Mouse (Mus musculus): ENCODE measurements around the gene Grb7.

The Grb7 gene

DNA sequence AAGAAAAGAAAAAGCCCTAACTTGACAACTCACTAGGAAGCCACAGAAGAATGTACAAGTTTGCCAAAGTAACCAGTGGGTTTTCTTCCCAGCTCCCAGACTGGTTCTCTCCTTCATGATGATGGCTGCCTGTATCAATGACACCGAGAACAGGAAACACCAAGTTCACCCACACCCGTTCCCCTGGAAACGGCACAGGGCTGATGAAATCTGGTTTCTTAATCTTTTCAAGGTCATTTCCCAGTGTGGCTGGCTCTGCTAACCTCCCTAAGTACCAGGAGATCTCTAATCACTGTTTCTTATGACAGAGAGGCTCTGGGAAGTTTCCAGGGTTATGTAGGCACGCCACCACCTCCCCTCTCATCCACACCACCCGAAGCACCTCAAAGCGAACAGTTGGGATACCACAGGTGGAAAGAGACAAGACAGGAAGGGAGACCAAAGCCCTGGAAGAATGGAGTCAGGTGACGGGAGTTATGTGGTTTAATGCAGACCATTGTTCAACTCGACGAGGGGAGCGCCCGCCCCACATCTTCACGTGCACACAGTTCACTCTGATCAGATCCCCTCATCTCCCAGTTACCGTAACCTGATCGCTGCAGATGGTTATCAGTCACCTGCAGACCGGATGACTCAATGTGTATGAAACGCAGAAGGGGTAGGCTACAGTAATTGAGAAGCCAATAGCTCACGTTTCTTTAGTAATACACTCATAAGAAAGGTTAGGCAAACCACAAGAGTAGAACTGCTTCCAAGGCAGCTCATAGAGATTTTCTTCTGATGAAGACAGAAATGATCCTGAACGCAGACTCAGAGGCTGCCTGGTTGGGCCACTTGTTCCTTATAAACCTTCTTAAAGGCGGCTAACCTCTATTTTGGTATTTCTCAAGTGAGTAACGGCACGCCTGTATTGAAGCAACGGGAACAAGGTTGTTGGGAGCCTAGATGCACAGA is 23.8 kb downstream of the Grb7 start:
- intact Hi-C loops (cut with DNase I), result no loop called here

DNA sequence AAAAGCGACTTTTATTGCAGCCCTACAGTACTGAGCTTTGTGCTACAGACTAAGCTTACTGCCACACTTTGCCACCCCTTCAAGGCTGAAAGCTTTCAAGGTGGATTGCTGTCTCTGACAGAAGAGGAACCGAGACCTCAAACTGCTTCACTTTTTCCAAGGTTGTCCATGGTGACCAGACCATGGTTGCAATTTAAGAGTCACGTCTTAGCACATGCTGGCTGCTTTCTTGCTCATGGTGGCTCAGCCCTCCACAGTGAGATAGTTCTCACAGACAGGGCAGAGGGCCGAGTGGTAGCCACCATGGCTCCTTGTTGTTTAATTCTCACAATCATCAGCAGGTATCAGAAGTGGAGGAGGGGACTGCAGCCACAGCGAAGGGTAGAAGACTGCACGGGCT is 24.6 kb downstream of the Grb7 start:
- intact Hi-C loops (cut with DNase I), result no loop called here

DNA sequence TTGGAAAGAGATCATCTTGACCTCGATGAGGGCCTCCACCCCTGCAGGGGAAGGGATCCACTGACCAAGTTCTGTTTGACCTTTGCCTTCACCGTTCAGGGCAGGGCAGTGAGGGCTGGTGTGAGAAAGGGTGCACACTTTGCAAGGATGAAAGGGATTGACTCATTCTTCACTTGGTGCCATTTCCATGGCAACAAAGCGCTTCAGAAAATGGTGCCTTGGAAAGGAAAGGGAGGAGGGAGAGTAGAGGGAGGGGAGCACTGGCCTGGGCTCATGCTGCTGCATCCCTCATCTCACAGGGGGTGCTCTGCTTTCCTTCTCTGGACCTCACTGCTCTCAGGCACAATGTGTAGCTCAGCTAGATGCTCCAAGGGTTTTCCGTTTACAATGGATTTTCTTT is 26.5 kb downstream of the Grb7 start:
- intact Hi-C loops (cut with DNase I), result no loop called here

DNA sequence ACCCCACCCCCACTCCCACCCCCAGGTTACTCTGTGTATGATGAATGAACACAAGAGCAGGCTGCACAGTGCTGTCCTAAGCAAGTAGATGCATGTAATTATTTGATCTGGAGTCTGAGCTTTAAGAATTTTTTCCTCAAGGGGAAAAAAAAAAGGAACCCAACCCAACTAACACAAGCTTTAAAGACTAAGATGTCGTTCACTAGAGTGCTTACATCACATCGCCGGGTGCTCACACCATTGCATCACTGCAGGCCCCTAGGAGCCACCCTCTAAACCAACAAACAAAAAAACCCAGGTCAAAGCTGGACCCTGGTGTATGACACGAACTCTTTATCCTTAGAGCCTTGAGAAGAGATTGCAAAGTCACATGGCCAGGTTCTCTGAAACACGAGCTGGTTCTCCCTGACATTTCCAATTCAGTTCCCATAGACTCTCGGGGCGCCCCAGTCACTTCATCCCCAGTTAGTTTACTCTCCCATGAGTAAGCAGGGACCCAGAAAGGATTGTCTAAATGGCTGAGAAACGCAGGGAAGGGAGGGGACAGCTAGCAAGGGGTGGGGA is 27.8 kb downstream of the Grb7 start:
- intact Hi-C loops (cut with DNase I), result no loop called here

DNA sequence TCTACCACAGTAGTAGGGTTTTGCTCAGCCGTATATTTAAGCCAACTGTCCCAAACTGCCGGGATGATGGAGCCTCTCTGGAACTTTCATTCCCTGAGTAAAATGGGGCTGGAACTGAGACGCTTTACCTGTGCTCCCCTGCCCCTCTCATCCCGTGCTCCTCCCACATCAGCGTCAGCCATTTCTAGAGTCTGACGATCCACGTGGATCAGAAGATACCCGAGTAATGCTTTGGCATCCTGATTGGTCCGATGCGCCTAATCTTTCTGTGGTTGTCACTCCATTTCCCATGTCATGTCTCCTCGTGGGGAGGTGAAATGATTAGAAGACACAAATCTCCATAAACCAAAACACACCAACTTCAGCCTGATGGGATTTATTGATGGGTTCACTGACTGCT is 28.8 kb downstream of the Grb7 start:
- intact Hi-C loops (cut with DNase I), result no loop called here

DNA sequence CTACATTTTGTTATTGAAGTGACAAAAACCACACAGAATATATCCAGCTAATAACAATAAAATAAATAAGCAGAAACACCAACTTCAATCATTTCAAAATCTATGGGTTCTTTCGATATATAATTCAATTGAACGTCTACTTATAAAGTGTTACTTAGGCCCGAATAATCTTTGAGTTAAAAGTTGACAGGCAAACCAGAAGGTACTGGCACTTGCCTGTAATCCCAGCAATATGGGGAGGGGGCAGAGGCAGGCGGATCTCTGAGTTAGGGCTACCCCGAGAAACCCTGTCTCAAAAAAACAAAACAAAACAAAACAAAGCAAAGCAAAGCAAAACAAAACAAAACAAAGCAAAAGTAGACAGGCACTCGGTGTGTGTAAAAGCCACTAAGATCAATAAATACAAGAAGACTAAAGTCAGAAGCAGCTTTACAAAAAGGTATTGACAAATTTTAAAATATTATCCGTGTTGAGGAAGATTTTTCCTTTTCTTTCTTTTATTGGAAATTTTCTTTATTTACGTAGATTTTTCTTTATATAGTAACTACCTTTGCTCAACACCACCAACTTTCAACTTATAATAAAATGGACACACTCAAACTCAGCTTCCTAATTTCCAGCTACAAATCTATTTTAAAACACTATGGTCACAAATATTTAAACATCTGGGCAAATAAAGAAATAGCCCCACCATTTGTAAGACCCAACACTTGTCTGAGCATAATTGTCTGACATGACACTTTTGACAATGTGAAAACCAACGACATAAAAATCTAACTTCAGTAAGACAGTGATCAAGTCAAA is 29.6 kb downstream of the Grb7 start:
- intact Hi-C loops (cut with DNase I), result no loop called here

DNA sequence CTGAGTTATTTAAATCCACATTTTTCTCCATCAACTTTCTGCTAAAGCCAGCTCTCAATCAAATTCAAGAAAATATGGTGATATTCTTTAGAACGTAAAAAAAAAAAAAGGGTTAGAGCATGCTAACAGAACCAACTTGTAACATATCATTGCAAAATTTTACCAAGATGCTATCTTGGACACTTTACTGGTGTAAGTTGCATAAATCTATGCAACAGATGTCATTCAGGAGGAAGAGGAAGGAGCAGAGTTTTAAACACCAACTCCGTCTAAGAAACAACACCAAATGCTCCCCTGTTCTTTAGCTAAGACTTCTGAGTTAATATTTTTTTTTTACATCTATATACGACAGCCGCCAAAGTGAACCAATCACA is 30.2 kb downstream of the Grb7 start:
- intact Hi-C loops (cut with DNase I), result no loop called here

DNA sequence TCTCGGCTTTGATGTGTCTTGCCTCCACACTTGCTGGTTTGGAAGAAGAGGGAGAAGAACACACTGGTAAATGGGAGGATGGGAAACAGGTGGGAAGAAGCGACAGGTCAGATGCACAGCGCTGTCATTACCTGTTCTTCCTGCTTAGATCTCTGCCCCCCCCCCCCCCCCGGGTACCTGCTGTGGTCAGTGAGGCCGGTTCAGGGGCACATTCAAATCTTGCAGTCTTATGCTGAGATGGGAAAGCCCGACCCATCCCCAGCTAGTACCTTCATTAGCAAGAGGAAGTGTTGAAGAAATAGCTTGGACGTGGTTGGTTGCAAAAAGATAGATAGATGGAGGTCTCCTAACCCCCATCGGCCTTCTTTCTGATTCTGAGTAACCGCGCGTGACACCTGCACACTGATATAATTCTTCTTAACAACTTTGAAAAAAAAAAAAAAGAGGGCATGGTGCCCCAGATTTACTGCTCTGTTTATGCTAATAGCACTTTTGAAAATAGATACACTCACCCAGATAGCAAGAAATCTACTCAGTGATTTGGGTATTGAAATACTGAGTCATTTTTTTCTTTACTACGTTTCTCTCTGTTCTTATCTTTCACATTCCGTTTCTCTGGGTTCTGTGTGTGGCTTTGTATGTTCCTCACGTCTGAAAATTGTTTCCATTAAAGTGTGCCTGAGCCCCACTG is 31.0 kb downstream of the Grb7 start:
- intact Hi-C loops (cut with DNase I), result no loop called here

DNA sequence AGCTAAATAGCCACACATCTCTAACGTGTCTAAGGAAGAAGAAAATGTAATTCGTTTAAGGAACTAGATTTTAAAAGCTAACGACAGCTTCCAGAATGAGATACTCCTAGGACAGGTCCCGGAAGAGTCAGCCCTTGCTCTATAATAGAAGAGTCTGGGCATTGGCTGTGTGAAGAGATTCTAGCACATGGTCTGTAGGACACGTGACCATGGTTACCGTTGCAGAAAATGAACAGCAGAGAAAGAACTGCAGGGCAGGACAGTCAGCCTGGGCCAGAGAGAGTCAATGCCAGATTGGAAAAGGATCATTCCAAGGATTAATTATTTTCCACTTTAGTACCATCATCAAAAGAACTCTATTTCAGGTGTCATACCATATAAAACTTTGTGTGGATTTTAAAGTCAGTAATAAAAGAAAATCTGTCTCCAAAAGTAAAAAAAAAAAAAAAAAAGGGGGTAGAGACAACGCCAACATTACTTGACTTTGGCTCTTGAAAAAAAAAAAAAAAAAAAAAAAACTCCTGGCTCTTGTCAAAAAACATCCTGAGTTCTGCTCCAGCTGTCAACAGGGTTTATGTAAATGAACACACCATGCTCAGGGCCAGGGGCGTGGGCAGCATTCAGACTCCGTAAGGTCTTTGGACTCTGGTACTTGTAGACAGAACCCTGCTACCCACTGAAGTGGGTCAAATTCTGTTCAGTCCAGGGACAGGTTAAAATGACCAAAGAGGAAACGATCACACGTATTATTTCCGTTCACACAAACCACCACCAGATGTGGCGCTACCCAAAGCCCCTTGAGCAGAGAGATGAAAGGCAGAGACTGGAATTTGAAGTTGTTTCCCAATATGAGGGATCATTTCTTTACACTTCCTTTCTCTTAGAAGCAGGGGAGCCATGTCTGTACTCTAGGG is 33.1 kb downstream of the Grb7 start:
- intact Hi-C loops (cut with DNase I), result no loop called here

DNA sequence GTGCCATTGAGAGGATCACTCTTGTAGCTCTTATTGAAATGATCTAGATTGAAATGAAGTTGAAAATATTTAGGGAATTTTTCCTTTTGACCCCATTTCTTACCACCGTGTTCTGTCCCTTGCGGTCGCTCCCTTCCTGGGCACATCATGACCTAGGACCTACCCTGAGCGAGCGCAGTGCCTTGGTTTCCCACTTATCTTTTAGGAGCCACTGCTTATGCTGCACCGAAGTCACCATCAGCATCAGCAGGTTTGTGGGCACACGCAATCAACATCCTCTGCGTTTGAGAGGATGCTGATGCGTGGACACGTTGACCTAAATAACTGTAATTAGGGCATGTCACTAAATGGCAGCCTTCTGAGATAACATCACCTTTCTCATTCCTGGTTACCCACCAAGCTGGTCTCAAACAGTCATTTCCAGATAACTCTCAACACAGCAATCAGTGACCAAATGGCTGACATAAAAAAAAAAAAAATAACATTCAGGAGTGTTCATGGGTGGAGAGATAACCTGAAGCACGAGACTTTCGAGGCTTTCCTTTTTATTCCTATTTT is 33.8 kb downstream of the Grb7 start:
- intact Hi-C loops (cut with DNase I), result no loop called here

DNA sequence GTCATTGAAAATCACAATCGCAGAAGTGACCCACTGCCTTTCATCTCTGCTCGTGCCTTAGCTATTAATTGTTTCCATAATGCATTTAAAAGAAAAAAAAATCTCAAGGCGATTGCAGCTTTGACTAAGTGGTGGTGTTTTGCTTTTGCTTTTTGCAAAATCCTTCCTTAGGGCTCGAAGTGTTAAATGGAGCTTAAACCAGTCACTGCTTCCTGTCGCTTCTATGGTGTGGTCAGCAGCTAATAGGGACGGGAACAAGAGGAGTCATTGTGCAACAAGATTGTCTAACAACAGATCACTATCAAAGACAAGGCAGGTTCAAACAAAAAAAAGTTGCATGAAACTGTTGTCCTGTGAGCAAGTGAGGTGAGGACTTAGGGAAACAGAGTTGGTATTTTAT is 35.0 kb downstream of the Grb7 start:
- intact Hi-C loops (cut with DNase I), result no loop called here

DNA sequence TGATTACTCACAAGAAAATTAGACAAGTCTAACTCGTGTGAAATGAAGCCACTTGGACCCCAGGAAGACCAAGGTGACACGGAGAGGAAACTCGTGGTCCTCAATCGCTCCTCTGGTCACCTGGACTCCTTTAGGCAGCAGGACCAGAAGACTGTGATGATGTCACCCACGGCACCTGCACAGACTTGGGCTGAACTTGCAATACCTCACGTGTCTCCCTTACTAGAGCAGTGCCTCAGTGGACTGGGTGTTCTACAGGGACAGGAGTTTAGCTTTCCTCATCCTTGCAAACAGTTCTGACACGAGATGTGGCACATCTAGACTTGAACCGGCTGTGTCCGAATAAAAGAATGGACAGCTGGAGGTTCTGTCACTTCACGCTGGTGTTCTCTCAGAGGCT is 35.9 kb downstream of the Grb7 start:
- intact Hi-C loops (cut with DNase I), result no loop called here

DNA sequence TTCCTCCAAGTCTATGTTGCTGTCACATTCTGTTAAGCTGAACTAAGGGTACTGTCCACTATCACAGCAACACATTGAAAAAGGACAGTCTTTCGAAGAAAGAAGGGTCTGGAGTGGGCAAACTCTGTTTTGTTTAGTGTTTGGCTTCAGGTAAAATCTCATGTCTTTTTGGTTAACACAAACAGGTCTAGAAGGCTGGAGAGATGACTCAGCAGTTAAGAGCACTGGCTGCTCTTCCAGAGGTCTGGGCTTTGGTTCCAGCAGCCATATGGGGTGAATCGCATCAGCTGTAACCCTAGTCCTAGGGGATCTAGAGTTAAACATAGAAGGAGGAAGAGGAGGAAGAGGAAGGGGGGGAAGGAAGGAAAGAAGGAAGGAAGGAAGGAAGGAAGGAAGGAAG is 39.6 kb downstream of the Grb7 start:
- intact Hi-C loops (cut with DNase I), result no loop called here

DNA sequence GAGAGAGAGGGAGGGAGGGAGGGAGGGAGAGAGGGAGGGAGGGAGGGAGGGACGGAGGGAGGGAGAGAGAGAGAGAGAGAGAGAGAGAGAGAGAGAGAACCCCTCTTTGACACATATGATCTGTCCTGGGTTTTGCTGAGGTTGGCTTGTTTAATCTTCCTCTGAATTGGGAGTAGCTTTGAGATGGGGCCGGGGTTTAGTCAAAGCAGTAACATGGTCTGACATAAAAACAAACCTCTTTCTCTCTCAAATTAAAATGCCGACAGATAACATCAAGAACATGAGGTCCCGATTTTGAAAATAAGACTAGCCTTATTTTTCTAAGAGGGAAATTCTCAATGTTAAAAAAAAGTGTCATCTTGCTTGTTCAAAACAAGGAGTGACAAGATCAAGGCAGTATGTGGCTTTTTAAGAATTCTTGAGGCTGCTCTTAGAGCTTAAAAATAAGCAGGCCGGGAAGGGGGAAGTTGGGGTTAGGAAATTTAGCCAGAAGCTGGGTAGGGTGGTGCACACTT is 41.4 kb downstream of the Grb7 start:
- intact Hi-C loops (cut with DNase I), result no loop called here

DNA sequence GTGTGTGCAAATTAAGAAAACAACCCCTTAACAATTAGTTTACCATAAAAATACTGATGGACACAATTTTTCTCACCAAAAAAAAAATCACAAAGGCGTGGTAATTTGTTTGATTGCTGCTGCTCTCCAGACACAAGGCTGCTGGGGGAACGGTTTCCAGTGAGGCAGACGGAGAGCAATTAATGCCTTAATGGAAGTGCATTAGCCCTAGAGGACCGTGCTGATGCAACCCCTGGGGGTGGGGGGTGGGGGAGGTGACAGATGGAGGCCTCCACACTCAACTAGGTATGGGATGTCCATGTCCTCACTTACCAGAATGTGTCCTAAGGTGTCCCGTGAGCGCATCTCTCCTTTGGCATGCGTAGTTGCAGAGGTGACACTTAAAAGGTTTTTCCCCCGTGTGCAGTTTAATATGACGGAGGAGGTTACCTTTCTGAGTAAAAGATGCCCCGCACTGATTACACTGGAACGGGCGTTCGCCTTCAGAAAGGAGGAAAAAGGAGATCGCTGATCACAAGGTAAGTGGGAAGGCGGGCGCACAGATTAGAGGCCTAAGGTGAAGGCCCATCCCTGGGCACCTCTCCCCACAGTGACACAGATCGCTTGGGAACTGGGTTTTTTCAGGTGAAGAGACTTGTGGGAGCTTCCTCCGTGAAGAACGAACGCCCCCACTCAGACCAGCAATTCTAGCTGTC is 42.5 kb downstream of the Grb7 start:
- intact Hi-C loops (cut with DNase I), result no loop called here

DNA sequence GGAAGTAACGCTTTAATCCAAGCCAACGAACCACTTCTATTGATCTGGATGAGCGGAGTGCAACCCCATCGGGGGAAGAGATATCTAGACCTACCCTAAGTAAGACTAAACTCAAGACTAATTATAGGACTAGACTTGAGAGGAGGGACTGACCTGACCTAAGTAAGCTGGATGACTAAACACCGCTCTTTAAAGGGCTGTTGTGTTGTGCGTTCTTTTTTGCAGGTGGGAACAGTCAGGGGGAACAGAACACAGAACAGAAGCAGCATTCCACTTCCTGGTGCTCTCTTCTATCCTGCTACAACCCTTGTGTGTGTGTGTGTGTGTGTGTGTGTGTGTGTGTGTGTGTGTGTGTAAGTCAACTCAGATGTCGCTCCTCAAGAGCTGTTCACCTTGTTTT is 45.4 kb downstream of the Grb7 start:
- intact Hi-C loops (cut with DNase I), result no loop called here

DNA sequence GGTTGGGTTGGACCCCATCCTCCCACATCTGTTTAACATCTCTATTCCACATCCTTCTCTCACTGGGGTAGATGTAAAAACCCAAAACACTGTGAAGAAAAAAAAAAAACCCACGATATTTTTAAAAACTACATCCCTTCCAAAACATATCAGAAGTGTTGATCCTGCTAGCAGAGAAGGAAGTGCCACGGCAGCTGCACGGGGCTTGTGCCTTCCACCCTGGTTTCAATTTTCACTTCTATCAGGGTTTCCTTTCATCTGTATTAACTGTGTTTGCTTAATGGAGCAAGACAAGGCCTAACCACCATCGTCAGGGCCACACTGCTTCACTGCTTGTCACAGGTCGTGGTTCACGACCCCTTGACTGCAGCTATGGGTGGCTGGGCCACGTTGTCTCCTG is 46.8 kb downstream of the Grb7 start:
- intact Hi-C loops (cut with DNase I), result no loop called here

DNA sequence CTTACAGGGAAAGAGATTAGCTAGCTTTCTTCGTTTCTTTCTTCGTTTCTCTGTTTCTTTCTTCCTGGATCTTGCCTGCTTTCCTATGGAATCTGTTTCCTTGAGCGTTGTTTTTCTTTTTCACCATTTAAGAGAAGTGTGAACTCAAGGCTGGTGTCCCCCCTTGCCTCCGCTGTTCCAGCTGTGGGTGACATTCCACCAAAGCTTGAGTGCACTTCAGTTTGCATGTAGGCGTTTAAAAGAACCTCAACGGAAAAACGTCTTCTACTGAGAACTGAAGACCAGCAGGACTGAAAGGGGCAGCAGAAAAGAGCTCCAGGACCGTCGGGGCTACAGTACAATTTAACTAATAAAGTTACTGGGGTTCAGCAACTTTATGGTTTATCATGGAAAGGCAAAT is 47.2 kb downstream of the Grb7 start:
- intact Hi-C loops (cut with DNase I), result no loop called here

DNA sequence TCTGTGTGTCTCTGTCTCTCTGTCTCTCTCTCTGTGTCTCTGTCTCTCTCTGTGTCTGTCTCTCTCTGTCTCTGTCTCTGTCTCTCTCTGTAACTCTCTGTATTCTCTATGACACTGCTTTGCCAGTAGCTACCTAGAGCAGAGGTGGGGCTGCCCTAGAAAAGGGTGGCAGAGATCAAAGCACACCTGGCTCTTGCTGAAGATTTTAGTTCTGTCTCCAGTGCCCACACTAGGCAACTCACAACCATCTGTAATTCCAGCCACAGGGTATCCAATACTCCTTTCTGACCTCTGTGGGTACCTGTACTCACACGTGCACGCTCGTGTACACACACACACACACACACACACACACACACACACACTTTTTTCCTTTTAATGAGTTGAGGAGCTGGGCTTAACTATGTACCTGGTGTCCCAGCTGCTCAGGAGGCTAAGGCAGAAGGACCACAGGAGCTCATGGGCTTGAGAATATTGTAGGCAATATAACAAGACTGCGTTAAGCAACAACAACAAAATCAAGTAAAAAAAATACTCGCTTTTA is 49.1 kb downstream of the Grb7 start:
- intact Hi-C loops (cut with DNase I), result no loop called here

Data from adrenal gland (tissue).